Mouse (Mus musculus) left cerebral cortex, postnatal 4 days (tissue): ENCODE measurements around the gene Tnfsf15. TPM values are rescaled to one million over a fixed set of nuclear protein-coding genes. Genes with fewer than 3 reads are reported as not detected.

Experiments used
- DNase-seq: peaks from one replicate; pipeline ENCODE4 v3.0.0-alpha.2; 2022
- intact Hi-C: fragments of 180-260 bp; cut with DNase I; formaldehyde crosslinking; loops from one replicate; pipeline ENCODE4 v1.15.1; 2025
- total RNA-seq, 2 experiments: library from RNA; stranded (reverse); gene quantifications; 2 replicates each; pipeline ENCODE4 v1.2.3; 2021

Gene Tnfsf15
- total RNA-seq, 2 experiments from 2014 or later, result not detected

DNA sequence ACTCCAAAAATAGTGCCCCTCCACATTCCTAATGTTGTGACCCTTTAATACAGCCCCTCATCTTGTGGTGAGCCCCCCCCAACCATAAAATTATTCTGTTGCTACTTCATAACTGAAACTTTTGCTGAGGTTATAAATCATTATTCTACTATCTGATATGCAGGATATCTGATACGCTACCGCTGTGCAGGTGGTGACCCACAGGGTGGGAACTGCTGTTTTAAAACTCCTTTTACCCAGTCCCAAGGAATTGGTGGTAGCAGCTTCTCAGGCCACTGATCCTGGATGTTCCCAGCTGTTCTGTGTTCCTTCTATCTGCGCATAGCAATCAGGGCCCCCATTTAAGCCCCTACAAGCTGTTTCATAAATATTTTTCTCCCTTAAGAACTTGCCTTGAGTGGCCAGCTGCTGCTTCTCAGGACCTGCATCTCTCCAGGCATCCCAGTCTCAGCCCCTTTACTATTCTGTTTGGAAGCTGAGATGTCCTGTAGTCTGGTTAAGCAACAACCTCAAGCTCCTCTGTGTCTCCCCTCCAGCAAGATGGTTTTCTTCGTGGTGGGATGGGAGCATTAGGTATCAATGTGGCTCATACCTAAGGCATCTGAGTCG lies 2.0 kb downstream of the Tnfsf15 start:
- DNase-seq, result no peak
- intact Hi-C loops, result no loop called here

DNA sequence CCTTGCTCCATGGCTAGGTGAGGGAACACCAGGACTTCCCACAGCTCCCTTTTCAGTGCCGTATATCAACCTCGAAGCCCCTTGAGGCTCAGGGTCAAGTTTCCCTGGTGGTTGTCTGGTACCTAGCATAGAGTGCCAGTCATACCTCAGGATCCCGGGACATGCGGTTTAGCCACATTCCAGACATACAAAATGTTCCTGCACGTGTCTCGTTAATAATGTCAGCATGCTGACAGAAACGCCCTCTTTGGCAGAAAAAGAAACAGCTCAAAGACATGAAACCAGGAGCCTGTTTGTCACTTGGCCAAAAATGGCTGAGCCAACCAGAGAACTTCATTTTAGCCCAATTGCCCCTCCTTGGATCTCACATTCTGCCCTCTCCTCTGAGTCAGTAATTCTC lies 2.8 kb downstream of the Tnfsf15 start:
- DNase-seq, result no peak

DNA sequence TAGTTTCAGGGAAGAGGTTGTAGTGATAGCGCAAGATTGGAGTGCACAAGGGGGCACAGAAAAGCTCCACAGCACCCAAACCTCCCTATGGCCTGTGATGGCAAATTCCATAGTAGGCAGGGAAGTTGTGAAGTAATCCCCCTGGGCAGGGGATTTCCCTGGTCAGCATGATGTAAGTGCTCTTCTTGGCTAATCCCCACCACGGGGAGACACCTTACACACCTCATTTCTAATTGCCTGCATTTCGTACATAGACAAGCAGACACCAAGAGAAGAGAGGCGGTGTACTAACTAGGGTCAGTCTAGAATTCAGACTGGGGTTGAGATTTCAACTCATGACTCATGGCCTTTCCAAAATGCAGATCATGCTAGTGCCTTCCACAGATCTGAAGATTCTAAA lies 4.2 kb downstream of the Tnfsf15 start:
- intact Hi-C loops, result no loop called here
- no peak for DNase-seq

More for the DNA sequence above, 2.8 kb downstream of the Tnfsf15 start:
- intact Hi-C loops, result no loop called here

- intact Hi-C loops, result no loop called here
- no peak for DNase-seq
Observed at GRCm38 (mm10) chr4:63740001-63740400, 4.9 kb downstream of the Tnfsf15 start.

GRCm38 (mm10) chr4:63739524-63739923 lies 5.4 kb downstream of the Tnfsf15 start:
- DNase-seq, result peak; percentile 73
- intact Hi-C loops, result no loop called here

DNA sequence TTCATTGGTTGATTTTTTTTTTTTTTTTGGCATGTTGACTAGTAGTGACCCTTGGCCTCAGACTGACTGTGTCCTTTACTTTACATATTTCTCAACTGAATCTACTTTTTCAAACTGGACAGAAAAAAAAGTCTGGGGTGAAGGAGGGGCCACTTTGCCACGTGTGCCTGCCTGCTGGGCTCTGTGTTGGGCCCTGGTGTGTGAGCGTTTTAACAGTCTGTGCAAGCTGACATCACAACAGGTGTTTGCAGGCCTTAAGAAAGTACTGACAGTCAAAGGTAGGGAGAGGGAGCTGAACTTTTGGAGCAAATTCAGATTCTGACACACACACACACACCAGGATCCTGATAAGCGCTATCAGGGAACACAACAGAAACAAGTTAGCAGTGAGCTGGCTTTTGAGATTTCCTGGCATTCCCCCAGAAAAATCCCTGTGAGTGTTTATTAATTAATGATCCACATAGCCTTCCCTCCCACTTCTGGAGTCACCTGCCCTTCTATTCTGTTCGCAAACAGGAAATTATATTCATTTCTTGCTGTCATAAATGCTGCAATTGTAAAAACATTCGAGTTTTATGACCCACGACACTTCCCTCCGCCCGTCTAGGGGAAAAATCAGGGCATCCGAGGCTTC lies 6.4 kb downstream of the Tnfsf15 start:
- no peak for DNase-seq
- intact Hi-C loops, result no loop called here

DNA sequence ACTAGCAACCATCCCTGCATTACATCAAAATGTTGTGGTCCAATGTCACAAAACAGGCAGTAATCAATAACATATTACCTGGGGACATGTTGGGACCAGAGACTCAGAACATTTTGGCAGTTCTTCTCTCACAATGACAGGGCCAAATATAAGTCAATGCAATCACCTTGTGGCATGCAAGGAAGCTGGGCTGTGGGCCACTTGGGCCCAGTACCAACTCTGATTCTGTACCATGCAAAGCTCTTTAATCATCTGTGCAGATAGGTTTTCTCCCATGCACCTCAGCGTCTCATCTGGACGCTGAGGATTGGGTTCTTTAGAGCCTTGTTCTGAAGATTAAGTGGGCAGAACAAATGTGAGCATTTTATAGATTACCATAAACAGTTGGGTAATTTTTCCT lies 13.6 kb downstream of the Tnfsf15 start:
- no peak for DNase-seq
- intact Hi-C loops, result no loop called here

DNA sequence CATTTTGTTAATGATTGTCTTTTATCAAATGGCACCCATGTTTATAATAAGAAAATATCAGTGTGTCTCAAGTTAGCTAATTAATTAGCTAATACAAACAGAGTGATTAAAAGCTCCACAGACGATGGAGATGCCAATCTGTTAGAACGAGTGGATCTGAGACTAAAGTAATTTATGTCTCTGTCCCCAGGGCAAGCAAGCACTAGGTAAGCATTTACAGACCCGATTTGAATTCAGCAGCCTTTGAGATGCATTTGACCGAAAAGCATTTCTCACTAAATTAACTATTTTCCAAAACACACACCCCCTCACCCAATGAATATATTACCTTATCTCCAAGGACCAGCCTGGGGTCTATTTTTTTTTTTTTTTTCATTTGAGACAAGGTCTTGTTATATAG lies 18.2 kb downstream of the Tnfsf15 start:
- DNase-seq, result no peak
- intact Hi-C loops, result no loop called here

DNA sequence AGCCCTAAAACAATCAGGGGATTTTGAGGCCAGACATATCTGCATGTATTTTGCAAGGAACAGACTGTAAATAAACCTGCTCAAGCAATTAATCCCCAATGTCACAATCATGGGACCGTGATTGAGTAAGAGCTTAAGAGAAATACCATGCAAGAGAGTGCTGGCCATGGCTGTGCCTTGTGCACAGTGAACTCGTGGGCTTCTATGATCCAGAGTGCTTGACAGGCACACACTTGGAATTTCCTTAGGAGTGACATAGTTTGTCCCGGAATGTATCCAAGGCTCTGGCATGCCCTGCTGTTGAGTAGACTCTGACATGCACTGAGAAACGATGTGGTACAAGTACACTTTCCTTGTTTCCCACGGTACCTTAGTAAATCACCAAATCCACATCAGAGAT lies 18.9 kb downstream of the Tnfsf15 start:
- no peak for DNase-seq
- intact Hi-C loops, result no loop called here

GRCm38 (mm10) chr4:63717922-63718643 lies 26.8 kb downstream of the Tnfsf15 start:
- peak; percentile 61 for DNase-seq
- intact Hi-C loops, result no loop called here

- DNase-seq, result no peak
- intact Hi-C loops, result no loop called here
Observed at GRCm38 (mm10) chr4:63711886-63712285, 33.0 kb downstream of the Tnfsf15 start.

DNA sequence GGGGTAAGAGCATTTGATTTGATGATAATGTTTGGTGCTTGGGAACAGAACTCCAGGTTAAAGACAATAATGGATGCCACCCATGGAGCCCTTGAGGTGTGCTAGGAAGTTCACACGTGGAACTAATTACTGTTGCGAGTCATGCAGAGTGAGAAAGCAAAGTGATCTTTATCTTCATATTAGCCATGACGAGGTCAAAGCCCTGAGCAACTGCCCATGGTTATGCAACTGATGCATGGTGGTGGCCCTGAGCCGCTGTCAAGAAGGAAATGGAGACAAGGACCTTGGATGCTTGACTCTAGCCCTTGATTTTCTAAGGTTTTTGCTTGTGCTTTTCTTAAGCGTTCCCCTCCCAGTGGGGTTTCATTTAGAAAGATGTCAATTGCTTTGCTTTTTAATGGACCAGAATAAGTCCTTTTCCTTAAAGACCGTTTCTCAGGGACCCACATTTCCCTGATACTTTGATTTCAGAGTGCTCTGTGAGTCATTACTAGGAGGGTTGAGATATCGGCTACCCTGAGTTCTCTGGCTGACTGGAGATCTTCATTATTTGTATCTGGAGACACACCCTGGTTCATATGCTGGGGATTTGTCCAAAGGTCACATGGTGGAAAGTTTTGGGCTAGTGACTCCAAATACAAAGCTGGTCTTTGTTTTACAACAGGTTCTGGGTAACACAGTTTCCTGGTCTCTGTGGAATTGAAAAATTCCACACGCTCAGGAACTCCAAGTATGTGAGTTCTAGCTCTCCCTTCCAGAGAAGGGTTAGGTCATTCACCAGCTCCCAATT lies 34.3 kb downstream of the Tnfsf15 start:
- no peak for DNase-seq
- intact Hi-C loops, result no loop called here

DNA sequence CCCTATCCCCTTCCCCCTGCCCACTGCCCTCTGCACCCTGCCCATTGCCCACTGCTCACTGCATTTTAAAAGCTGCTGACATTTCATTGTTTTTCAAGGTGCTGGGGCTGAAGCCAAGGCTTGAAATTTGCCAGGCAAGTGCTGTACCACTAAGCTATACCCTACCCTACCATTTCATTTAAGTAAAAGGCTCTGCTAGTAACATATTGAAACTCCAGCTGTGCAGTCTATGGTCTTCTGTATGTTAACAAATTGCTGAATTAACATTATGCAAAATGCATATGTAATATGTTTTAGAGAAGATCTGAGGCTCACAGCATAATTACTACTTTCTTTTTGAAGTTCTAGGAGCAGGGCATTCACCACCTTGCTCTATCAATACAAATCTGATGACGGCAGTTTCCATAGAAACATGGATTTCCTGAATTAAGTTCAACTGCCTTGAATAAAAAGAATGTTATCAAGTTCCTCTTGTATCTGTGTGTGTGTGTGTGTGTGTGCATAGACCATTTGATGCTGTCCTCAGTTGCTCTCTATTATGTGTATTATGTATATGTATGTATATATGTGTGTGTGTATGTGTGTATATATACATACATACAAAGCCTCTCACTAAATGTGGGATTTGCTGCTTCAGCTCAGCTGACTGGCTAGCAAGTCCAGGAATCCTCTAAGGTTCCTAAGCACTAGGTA lies 38.5 kb downstream of the Tnfsf15 start:
- DNase-seq, result no peak

GRCm38 (mm10) chr4:63704232-63704631 lies 40.7 kb downstream of the Tnfsf15 start:
- intact Hi-C loops, result no loop called here
- DNase-seq, result no peak

More for the DNA sequence above, 38.5 kb downstream of the Tnfsf15 start:
- intact Hi-C loops, result no loop called here

DNA sequence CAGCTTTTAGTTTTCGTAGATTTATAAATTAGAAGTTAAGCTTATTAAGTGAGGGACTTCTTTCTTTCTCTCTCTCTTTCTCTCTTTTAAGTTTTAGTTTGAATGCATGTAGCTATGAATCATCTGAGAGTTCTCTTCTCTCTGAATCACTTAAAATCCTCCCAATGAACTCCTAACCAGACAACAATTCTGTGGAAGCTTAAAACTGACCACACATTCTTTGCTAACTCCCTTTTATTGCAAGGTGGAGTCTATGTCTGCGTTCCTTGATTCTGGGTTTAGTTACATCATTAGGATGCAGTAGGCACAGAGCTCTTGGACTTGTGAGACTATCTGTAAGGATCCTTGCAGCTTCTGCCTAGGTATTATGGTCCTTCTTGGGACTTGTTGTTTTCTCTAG lies 41.2 kb downstream of the Tnfsf15 start:
- intact Hi-C loops, result no loop called here
- no peak for DNase-seq

- intact Hi-C loops, result no loop called here
- DNase-seq, result no peak
Observed at GRCm38 (mm10) chr4:63702006-63702704, 42.8 kb downstream of the Tnfsf15 start.

DNA sequence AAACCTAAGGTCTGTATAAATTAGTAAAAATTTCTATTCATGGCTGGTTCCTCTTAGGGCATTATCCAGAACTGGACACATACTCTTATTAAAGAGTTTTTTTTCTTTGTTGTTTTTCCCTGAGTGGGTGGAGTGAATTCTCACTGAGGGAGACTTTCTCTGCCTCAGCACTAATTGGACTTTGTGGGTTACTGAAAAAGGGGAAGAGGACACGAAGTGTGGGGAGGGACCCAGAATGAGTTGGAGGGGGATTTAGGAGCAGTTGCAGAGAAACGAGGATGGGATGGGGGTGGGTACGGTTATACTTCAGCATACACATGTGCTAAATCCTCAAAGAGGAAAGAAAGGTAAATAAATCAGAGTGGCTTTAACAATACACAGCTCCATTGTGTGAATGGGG lies 45.2 kb downstream of the Tnfsf15 start:
- no peak for DNase-seq
- intact Hi-C loops, result no loop called here

DNA sequence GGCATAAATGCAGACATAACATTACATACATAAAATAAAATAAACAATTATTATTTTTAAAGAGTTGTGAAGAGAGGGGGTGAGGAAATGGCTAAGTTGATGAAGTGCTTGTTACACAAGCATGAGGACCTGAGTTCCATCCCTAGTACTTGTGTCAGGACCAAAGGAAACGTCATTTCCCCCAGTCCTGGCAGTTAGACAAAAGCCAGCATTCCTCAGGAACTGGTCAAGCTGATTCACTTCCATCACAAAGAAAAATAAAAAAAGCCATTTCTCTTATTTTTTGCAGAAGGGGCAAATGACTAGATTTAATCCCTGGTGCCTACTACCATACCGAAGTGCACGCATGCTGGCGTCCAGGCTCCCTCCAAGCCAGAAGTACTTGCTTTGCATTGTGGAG lies 48.0 kb downstream of the Tnfsf15 start:
- DNase-seq, result no peak
- intact Hi-C loops, result no loop called here

DNA sequence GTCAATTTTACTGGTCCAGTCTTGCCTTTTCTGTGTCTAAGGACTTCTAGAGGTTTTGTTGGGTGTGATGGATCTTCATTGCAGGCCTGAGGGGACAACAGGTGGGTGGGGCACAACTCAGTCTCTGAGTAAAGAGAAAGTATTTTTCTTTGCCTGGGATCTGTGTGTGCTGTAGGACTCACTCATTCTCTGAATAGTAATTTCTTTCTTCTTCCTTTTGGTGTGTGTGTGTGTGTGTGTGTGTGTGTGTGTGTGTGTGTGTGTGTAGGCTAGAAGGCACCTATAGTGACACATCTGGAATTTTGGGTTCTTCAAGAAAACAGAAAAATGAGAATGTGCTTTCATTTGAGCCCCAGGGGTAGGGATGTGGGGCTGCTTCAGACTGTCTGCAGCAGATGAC lies 52.6 kb downstream of the Tnfsf15 start:
- DNase-seq, result no peak
- intact Hi-C loops, result no loop called here

DNA sequence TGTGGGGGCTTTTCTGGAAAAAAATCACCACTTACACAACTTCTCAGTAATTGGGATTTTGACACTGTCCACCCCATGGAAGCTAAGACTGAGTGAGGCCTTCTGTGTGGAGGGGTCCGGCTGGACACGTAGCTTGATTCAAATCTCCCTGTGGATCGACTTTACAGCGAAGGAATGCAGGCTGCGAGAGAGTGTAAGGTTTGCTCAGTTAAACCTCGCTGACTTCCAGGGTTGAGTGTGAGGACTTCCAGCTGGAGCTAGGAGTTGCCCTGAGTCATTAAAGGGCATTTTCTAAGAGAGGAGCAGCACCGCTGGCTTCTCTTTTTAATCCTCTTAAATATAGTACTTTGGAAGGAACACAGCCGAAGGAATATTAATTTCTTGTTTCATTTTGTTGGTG lies 57.5 kb downstream of the Tnfsf15 start:
- intact Hi-C loops, result no loop called here

More for the DNA sequence above, 57.5 kb downstream of the Tnfsf15 start:
- DNase-seq, result no peak
